Mouse (Mus musculus) embryo, embryonic 11.5 days (tissue): ENCODE results near the gene Nacc1.
A peak's percentile ranks its signal among the peaks of the same experiment; 100 is the strongest.
"Not testable (repeated sequence)": the region's sequence is repeated elsewhere in the genome, so short reads cannot be mapped to it uniquely, and the experiment has no call there.

Experiments
- DNase-seq: peaks from one replicate; pipeline ENCODE4 v3.0.0-alpha.2; 2012; ENCODE audit warnings: low read depth, low spot score

The Nacc1 gene

DNA sequence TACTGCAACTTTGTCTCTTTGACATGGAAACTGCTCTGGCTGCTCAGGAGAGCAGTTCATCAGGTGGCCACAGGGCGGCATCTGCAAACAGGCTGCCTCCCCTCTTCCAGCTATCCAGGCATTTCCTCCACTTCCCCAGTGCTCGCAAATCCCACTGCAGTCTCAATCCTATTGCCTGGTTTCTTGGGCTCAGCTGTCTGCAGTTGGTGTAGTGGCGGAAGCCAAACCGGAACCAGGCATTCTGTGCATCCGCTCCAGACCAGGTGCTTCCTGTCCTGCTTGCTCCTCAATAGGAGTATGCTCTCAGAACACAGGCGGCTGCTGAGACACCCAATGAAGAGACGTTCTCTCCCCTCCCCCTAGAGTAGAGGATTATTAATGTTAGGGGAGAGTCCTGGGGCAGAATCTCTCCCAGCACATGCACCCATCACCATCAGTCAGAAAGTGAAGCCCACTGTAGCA is 12.2 kb upstream of the Nacc1 start:
- no peak for DNase-seq

DNA sequence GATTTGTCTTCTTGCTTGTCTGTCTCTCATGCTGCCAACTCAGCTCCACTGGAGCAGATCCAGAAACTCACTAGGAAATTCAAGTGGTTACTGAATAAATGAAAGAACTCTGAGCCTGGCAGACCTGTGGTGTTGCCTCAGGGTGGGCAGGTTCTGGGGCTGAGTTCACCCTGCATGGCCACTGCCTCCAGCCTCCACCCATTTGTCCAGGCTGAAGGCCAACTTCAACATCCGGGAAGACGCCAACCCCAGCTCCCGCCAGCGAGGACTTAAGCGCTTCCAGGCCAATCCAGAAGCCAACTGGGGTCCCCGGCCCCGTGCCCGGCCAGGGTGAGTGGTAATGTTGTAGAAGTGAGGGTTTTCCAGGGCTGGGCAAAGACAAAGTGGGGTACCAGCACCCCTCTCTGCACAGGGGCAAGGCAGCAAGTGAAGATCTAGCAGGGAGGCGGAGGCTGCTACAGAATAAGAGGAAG is 11.3 kb upstream of the Nacc1 start:
- DNase-seq, result no peak

DNA sequence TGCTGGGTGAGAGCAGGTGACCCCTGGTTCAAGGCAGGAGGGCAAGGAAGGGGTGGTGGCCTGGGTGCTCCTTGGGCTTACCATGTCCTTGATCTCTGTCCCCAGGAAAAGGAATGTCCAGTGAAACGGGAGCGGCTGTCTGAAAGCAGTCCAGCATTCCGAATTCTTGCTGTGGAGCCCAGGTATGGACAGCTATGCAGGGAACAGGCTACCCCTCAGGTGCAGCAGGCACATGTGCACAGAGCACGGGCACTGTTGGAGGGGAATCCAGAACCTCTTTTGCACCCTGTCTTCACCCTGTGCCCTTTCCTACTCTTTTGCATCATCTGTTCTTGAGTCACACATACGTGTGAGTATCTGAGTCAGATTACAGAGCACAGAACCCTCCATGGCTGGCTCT is 10.6 kb upstream of the Nacc1 start:
- DNase-seq, result no peak

DNA sequence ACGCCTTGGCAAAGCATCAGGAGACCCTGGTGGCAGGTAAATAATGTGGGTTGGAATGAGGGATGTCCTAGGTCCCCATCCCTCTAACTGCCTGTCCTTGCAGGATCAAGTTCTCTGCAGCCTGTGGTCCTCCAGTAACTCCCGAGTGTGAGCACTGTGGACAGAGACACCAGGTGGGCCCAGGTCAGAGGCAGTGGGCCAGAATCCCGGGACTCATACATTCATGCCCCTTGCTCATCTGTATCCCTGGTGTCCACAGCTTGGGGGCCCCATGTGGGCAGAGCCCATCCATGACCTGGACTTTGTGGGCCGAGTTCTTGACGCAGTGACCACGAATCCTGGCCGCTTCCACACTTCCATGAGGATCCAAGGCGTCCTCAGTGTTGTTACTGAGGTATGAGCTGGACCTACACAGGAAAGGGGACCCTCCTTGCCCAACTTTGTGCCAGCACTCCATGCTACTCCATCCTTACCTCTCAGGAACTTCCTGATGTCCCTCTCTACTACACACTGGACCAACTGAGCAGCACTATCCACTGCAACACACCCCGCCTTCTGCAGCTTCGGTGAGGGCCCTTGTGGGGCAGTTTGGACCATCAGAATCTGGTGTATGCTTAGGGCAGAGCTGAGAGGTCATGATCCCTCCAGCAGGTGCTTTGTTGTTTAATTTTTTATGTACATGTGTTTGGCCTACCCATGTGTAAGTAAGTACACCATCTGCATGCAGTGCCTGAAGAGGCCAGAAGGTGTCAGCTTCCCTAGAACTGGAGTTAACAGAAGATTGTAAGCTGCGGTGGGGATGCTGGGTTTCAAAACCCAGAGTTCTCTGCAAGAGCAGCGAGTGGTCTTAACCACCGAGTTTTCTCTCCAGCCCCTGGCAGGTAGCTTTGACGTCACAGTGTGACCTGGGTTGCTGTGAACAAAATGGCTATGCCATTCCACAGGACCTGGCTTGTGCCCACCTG is 9.8 kb upstream of the Nacc1 start:
- DNase-seq, result no peak

DNA sequence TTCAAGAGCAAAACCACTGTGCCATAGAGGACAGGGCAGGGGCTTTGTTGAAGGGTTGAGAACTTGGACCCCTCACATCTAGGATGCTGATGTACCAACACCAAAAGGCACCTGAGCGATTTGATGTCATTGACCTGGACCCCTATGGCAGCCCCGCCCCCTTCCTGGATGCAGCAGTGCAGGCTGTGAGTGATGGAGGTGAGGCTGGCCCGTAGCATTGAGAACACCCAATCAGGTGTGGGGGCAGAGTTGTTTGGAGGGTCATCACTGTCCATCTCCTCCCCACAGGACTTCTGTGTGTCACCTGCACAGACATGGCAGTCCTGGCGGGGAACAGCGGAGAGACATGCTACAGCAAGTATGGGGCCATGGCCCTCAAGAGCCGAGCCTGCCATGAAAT is 7.5 kb upstream of the Nacc1 start:
- DNase-seq, result no peak

DNA sequence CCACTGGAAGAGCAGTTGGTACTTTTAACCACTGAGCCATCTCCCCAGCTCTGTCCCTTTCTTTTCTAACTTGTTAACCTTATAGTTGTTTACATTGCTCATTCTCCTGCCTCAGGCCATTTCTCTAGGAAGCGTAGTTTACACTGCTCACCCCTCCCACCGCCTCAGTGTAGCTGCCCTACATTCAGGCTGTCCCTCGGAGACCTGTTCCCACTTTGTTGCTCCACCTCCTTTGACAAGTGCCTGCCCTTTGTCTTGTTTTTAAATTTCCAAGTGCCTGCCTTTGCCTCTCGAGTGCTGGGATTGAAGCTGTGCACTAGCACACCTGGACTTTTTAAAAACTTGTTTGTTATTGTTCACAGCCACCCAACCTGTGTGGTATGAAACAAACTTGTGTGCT is 5.7 kb upstream of the Nacc1 start:
- no peak for DNase-seq

DNA sequence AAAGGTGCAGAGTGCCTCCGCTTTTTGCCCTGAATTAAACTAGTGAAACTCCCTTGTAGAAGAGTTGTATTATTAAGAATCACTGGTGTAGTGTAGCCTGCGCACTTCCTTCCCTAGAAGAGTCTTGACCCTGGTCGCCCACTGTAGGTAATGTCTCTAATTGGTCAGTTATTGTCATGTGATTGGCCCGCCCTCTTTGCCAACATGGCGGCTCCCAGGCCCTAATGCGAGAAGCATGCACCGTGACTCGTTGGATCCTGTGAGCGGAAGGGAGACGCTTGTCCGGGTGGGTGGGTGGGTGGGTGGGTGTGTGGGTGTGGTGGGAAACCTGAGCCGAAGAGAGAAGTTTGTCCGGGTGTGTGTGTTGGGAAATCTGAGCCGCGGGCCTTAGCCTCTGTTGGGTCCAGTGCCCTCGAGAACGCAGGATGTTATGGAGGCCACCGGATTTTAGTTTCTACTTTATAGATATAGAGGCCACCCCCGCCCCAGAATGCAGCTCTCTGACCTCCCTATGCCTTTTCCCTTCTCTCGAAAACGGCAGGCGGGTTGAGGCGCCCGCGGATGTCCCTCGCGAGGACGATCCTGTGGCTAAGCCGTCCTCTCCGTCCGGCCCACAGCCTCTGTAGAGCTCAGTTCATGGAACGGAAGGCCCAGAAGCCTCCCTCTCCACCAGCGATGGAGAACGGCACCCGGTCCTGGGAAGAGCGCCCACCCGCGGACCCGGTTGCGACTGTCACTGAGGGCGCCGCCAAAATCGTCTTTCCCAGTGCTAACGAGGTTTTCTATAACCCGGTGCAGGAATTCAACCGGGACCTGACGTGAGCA is 1.6 kb upstream of the Nacc1 start:
- DNase-seq, result peak; percentile 81

DNA sequence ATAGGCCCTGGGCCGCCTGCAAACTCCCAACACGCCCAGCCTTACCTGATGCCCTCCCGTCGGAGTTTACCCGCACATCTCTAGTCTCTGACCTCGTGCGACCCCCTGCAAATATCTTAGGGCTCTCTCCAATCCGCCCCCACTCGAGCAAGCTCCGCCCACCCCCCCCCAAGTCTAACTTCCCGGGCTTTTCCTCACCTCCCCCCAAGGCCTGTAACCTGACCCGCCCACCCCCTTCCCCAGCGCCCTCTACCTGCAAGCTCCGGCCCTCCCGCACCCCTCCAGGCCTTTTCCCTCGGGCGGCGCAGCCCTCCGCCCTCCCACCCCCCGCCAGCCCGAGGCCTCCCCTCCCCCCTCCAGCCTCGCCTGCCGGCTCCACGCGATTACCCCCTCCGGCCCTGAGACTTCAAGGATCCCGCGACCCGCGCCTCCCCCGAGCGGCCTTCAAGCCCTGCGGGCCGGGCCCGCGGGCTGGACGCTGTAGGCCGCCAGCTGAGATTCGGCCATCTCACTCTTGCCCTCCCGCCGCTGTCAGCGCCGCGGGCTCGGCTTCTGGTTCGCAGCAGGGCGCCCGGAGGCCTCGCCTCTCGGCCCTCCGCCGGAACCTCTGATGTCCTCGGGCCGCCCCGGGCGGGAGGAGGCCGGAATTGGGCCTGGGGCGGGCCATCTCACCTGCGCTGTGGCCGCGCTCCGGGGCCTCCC is 508 bp downstream of the Nacc1 start:
- DNase-seq, result no peak

DNA sequence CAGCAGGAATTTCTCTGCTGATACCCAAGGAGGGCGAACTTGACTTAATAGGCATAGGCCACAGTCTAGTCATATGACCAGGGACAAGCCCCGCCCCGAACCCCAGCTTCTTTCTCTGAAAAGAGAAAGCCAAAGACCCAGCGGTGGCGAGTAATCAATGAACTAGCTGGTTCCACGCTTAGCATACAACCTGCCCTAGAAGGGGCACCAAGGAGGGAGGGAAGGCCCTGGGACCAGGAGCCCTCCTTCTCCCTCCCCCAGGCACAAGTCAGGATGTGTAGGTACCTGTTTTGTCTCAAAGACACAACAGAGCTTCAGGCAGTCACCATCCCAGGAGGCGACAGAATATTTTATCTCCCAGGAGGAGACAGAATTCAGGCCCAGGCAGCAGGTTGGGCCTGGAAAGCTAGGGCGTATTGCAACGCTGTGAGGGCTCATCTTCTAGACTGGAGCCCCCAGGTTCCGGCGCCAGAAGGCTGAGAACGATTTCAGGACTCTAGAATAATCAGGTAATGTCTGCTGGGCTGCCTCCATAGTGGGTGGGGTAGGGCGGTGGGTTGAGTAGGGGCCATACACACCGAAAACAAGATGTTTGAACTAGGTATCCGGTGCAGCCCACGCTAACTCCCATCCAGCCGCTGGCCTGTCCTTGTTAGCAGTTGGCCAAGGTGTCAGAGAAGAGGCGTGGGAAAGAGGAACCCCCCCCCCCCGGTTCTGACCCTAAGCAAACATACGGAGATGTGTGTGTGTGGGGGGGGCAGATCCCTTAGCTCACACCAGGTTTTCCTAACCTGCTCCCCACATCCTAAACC is 1.3 kb downstream of the Nacc1 start, which contains the start of gene Trmt1:
TSS of gene Trmt1 (plus strand) at position 117 of the 812 bp plus-strand sequence.
- DNase-seq, result no peak

DNA sequence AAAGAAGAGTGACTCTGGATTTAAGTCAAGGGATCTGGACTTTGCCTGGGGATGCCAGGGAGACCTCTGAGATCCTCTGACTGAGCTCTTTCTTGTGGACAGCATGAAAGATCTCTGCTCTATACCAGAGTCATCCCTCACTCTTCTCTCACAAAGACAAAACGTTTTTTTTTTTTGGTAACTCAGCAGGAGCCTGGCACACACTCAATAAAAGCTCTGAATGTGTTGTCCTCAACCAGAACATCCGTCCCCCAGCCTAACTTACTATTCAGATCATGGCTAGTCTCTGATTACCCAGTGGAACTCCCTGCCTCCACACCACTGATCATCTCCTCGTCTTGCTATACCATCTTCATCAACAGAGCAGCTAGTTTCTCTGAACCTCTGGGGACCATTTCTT is 3.1 kb downstream of the Nacc1 start:
- no peak for DNase-seq

DNA sequence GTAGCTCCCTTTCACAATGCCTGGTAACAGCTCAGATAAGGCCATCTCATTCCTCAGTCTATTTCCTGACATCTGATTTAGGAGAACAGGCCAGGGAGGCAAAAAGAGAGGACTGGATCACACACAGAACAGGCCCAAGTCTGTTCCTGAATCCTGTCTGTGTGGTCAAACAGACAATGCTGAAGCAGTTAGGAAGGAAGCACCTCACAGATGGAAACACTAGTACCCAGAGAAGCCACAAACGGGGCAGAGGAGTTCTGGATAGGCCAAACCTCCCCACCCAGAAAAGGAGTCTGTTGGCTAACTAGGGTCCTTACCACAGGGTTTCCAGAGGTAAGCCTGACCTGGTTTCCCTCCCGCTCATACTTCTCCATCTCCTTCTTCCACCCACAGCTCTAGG is 5.4 kb downstream of the Nacc1 start:
- DNase-seq, result no peak

DNA sequence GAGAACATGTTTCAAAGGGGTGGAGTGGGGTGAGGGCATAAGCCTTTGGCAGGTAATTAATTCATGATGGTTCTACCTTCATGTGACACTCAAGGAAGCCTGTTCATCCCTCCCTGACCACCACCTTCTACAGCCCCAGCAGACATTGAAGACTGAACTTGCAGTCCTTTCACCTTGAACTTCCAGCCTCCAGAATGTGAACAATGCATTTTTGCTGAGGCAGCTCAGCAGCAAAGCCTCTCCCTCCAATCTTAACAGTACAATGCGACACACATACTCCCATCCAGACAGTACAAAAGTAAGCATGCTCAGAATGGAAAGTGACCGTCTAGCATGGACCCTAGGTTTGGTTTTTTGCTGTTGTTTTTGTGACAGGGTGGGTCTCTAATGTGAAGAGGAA is 6.2 kb downstream of the Nacc1 start:
- DNase-seq, result no peak

DNA sequence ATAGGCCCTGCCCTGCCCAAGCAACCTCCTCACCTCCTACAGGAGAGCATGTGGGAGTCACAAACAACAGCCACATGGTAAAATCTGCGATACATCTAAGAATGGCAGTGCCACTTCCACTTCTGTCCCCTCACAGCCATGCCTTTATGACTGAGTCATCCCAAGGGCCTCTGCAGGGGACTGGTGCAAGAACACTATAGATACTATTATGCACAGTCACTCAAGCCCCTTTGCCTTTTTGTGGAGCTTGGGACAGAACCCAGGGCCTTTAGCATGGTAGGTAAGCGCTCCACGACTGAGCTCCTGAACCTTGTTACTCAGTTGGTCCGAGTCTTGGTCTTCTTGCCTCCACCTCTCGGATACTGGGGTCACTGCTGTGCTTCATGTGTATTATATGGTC is 10.4 kb downstream of the Nacc1 start:
- DNase-seq, result no peak

DNA sequence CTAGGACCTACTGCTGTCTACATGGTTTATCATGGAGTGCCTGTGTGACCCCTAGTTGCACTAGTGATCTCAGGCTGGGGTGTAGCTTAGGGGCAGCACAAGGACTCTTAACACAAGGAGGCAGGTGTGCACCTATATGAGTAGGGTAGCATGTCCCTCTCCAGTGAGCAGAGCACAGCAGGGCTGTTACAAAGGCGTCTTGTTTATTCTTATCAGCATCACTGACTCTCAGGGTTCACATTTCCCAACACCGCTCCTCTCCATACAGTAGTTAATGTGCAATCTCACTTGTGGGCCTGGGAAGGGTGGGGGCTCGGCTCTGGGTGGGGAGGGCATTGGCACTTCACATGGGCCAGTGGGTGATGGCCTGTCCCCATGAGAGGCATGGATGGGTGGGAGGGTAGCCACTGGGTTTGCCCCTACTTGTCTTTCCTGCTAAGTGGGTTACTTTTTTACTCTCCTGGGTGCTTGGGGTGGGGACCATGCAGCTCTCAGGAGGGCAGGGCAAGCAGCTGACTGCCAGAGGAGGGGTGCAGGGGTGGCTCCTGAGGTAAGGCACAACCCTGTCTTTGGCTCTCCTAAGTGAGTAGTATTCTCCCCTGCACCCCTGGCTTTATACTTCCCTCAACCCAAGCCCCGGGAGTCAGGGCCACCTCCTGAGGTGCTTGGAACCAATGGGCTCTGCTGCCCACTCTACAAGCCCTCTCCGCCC is 17.2 kb downstream of the Nacc1 start:
- DNase-seq, result not testable (repeated sequence)

DNA sequence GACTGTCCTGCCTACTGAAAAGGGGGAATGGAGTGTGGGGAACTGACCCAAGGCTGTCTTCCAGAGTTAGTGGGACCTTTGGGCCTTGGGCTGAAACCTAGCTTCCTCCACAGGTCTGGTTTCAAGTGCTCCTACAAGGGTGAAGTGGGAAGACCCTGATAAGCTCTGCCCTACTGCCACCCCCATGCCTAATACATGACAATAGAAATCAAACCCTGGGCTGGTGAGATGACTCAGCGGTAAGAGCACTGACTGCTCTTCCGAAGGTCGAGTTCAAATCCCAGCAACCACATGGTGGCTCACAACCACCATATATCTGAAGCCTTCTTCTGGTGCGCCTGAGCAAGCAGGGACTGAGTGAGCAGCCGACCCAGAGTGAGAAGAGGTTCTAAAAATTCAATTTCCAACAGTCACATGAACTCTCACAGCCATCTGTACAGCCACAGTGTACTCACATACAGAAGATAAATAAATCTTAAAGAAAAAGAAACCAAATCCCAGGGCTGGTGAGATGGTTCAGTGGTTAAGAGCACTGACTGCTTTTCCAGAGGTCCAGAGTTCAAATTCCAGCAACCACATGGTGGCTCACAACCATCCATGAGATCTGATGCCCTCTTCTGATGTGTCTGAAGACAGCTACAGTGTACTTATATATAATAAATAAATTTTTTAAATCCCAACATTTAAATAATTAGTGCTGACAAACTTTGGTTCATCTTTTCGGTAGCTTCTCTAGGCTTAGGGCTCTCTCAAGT is 18.8 kb downstream of the Nacc1 start:
- DNase-seq, result no peak

DNA sequence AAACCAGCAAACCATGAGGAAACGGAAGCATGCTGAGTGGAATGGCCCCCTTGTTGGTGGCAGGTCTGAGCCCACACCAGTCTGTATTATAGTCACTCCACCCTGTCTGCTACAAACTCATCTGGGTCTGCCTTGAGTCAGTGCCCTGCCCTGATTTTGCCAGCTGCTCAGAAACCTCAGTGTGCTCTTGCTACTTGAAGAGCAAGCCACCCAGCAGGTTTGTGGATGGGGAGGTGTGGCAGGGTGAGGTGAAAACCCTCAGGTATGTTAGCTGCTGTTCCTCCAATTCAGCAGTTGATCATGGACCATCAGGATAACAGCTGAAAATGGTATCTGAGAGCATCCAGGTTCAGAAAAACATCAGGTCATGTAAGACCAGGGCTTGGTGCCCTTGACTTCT is 19.6 kb downstream of the Nacc1 start:
- DNase-seq, result no peak

DNA sequence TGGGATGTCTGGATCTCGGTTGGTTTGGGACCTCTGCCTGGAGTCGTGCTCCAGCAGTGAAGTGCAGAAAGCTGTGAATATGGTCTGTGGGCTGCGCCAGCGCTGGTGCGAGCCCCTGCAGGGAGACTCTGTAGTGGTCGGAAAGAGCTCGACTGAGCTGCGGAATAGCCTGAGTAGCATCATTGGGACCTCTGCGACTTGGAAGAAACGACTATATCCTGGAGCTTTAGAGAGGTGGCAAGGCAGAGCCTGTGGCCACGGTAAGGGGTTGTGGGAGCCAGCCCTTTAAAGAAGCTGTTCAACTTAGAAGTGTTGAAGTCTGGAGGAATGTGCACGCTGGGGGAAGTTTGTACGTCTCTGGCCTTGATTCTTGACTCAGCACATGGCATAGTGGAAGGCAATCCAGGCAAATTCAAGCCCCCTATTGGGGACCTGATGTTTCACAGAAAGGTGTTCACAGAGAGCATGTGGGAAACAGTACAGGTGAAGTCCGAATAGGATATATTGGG is 22.2 kb downstream of the Nacc1 start:
- no peak for DNase-seq

DNA sequence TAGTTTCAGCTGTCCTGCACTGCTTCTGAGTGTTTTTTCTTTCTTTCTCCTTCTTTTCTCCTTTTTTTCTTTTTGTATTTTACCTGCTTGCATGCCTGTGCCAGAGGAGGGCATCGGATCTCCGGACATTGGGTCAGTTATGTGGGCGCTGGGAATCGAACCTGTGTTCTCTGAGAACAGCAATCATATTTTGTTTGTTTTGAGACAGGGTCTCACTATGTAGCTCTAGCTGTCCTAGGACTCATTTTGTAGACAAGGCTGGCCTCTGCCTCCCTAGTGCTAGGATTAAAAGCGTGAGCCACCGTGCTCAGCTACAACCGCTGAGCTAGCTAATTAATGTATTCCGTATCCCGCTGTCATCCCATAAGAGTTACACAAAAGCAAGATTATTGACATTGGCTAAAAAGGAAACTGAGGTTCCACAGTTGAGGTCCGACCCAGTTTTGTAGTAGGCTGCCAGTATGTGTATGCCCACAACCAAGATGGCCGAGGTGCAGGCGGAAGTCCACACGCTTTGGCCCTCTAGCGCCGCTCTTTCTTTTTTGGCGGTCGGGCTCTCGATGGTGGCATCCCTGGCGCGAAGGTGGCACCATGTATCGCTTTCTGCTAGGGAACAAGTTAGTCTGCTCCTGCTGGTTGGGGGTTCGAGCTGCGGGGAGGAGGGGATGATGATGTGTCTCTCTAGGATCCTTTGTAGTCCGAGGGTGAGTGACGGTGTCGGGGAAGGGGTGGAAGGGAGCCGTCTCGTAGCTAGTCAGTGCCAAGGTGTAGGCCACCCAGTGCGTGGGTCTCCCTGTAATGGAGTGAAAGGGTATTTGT is 22.9 kb downstream of the Nacc1 start:
- DNase-seq, result no peak
